Mouse (Mus musculus) kidney, adult 2 months (tissue): ENCODE results near the gene Lin7a.

Experiments used
- CTCF ChIP-seq: fragments of 200-500 bp; conservative IDR thresholded peaks from 2 replicates; pipeline ENCODE4 v1.5.1; 2011; ENCODE audit warnings: low read depth, mild to moderate bottlenecking, control low read depth, low read length, moderate library complexity, mixed read lengths; ENCODE audit not compliant: insufficient read depth, insufficient read length
- POLR2A ChIP-seq: fragments of 200-500 bp; IDR thresholded peaks from one replicate; pipeline ENCODE4 v1.6.1; 2011; ENCODE audit warnings: low read depth, low read length, control low read depth

DNA sequence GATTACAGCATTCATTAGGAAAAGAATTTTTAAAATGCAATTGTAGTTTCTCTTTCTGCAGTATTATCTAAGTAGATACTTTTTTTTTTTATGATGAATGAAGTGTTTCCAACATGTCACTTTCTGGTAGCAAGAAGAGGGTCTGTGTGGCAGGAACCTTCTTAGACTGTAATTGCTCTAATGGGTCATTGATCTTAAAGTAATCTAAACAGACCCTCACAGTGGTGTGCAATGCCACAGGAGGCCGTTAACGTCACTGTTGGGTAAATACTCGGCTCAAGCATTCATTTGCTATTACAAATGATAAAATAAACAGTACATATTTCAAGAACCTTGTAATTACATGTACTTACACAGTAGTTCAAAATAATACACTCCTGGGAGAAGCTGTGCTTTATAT, 72.7 kb downstream of the Lin7a start:
- TF ChIP-seq POLR2A (no peak), CTCF (no peak)
